Mouse (Mus musculus) heart, adult 2 months (tissue): Measurements from ENCODE around the gene Nap1l1. TPM values are rescaled to one million over a fixed set of nuclear protein-coding genes. Genes with fewer than 3 reads are reported as not detected.

Source experiments
- DNase-seq, 2 experiments: peaks; one replicate each; pipeline ENCODE4 v3.0.0; 2021
- H3K27ac ChIP-seq: fragments of 200-600 bp; 2 replicates; pipeline ENCODE4 v1.8.1; 2022
- H3K27me3 ChIP-seq: fragments of 200-500 bp; 2 replicates; pipeline ENCODE4 v1.6.1; 2012; ENCODE audit warnings: mild to moderate bottlenecking, low read length, inconsistent platforms, mixed read lengths; ENCODE audit not compliant: control insufficient read depth, insufficient read depth
- H3K36me3 ChIP-seq: fragments of 200-500 bp; 2 replicates; pipeline ENCODE4 v1.6.1; 2012; ENCODE audit warnings: low read length, inconsistent platforms; ENCODE audit not compliant: control insufficient read depth, insufficient read depth
- H3K4me1 ChIP-seq: fragments of 200-500 bp; 2 replicates; pipeline ENCODE4 v1.6.1; 2011; ENCODE audit warnings: low read length; ENCODE audit not compliant: control insufficient read depth, insufficient read depth
- H3K4me3 ChIP-seq: fragments of 200-600 bp; 2 replicates; pipeline ENCODE4 v1.8.1; 2022
- H3K79me2 ChIP-seq: fragments of 200-500 bp; replicated peaks from 2 replicates; pipeline ENCODE4 v1.6.1; 2012; ENCODE audit warnings: mild to moderate bottlenecking, inconsistent platforms, low read length, moderate library complexity, mixed read lengths; ENCODE audit not compliant: control insufficient read depth, insufficient read depth
- H3K9ac ChIP-seq: fragments of 200-500 bp; 2 replicates; pipeline ENCODE4 v1.6.1; 2012; ENCODE audit warnings: low read depth, mild to moderate bottlenecking, control low read depth, inconsistent platforms, low read length, mixed read lengths
- CTCF ChIP-seq: fragments of 200-600 bp; IDR thresholded peaks from 2 replicates; pipeline ENCODE4 v1.8.1; 2022; ENCODE audit warnings: antibody characterized with exemption, mild to moderate bottlenecking, moderate library complexity
- EP300 ChIP-seq: fragments of 200-500 bp; IDR thresholded peaks from 2 replicates; pipeline ENCODE4 v1.6.1; 2011; ENCODE audit warnings: low read depth, low read length, control low read depth; ENCODE audit not compliant: insufficient read depth
- POLR2A ChIP-seq: fragments of 200-500 bp; IDR thresholded peaks from 2 replicates; pipeline ENCODE4 v1.6.1; 2011; ENCODE audit warnings: mild to moderate bottlenecking, low read depth, low read length, control low read depth; ENCODE audit not compliant: insufficient read depth
- WGBS: fragments of 180-500 bp; shearing (Covaris S2); methylation state at CpG from one replicate; pipeline ENCODE4 v1.1.7; 2018; 5-methylcytosine and 5-hydroxymethylcytosine counted together
- intact Hi-C: fragments of 180-260 bp; cut with DNase I; formaldehyde crosslinking; loops from one replicate; pipeline ENCODE4 v1.15.1; 2025
- polyA plus RNA-seq: library from polyadenylated mRNA; depleted of rRNA; stranded (reverse); fragments of >200 nt; gene quantifications from 2 replicates; pipeline ENCODE4 v1.2.3, GENCODE M21; 2012
- total RNA-seq, 2 experiments: library from RNA; stranded (reverse); gene quantifications; 2 replicates each; pipeline ENCODE4 v1.2.3; 2021

The Nap1l1 gene
- total and polyA plus RNA-seq, 3 experiments = 10.5 to 66.7 (median 66.6) TPM

DNA sequence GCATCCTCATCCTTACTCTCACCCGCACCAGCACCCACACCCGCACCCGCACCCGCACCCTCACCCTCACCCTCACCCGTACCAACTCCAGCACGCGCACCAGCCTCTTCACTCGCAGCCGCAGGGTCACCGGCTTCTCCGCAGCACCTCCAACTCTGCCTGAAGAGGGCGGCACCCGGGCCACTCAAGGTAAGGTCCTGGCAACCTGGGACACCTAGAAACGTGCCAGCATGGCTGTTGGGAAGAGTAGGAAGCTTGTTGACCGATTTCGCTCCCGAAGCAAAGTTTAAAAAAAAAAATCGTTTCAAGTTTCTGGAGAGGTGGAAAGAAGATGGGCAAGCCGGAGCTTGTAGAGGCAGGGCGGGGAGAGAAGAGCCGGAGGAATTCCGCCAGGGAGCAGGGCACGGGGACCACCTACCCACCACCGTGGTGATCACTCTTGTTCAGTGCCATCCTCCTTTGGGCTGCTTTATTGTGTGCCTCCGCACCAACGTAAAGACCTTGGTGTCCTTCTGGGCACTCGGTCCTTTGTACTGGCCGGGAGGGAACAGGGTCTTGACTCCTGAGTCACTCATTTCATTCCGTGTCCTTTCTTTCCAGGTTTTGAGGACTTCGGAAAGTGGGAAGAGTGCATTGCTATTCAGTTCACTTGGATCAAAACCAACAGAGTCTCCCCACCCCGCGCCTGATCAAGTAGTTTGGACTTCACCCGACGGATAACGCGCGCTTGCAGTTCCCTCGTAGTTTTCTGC, 34.6 kb downstream of the Nap1l1 start:
- peak; percentile 67 to 70 for DNase-seq
- Histone ChIP-seq H3K9ac (peak overlapping the region; percentile 89), H3K4me3 (peak overlapping the region; percentile 62), H3K4me1 (peaks cover 4% of the 10 kb centered on the region), H3K27me3 (no peaks in the 10 kb centered on the region), H3K79me2 (no peaks in the 10 kb centered on the region), H3K36me3 (peaks cover 4% of the 10 kb centered on the region; the same call in 1 of the 2 replicates), H3K27ac (peak overlapping the region; percentile 76)
- WGBS = 2% methylated on average over 38 of the region's 38 CpGs
- intact Hi-C loops = loop anchor here (1.0 to 10.0 kb wide), 5 partner anchors 40 to 418 kb away; no protein-coding TSS in a partner anchor
- TF ChIP-seq EP300 (0 out of 2 replicates have a peak, but pooled peaks have one; percentile 16), CTCF (peak; percentile 60), POLR2A (no peak)

GRCm38 (mm10) chr10:111508324-111509080, 35.5 kb downstream of the Nap1l1 start:
- Histone ChIP-seq H3K27me3 (no peaks in the 10 kb centered on the region), H3K9ac (no peak overlapping the region), H3K4me3 (peak overlapping the region; percentile 62), H3K4me1 (peaks cover 4% of the 10 kb centered on the region), H3K27ac (peak overlapping the region; percentile 76), H3K36me3 (peaks cover 4% of the 10 kb centered on the region; the same call in 1 of the 2 replicates), H3K79me2 (no peaks in the 10 kb centered on the region)
- intact Hi-C loops = loop anchor here (5.0 to 10.0 kb wide), 4 partner anchors 39 to 306 kb away; no protein-coding TSS in a partner anchor
- WGBS = 38% methylated on average over 7 of the region's 7 CpGs
- TF ChIP-seq EP300 (no peak), POLR2A (no peak), CTCF (no peak)
- DNase-seq = no peak

DNA sequence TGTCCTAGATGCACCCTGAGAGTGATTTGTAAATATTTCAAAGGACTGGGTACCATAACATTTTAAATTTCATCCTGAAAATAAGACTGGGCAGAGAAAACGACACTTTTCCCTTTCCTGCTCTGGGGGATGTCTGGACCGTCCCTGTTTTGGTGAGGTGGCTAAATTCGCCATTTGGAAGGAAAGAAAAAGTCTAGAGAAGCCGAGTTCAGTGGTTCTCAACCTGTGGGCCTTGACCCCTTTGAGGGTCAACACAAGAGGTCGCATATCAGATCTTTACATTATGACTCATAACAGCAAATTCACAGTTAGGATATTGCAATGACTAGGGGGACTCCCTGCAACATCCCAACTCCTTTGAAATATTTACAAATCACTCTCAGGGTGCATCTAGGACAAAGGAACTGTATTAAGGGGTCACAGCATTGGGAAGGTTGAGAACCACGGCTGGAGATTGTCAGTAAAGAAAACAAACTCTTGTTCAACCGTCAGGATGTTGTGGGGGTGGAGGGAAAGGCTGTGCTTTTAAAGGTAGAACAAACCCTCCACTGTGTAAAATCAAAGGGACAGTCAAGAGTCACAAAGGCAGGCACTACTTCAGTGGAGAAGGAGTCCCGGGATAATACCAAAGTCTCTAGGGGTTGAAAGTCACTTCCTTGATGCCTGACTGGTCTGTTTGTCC, 36.2 kb downstream of the Nap1l1 start:
- DNase-seq = no peak
- TF ChIP-seq CTCF (no peak), POLR2A (no peak), EP300 (no peak)
- Histone ChIP-seq H3K79me2 (no peaks in the 10 kb centered on the region), H3K4me1 (peaks cover 4% of the 10 kb centered on the region), H3K4me3 (no peak overlapping the region), H3K27ac (no peak overlapping the region; the same call in 1 of the 2 replicates), H3K27me3 (no peaks in the 10 kb centered on the region), H3K36me3 (peaks cover 4% of the 10 kb centered on the region; the same call in 1 of the 2 replicates), H3K9ac (no peak overlapping the region)
- WGBS = 62% methylated on average over 8 of the region's 8 CpGs
- intact Hi-C loops = loop anchor here (5.0 to 10.0 kb wide), 4 partner anchors 38 to 306 kb away; no protein-coding TSS in a partner anchor

DNA sequence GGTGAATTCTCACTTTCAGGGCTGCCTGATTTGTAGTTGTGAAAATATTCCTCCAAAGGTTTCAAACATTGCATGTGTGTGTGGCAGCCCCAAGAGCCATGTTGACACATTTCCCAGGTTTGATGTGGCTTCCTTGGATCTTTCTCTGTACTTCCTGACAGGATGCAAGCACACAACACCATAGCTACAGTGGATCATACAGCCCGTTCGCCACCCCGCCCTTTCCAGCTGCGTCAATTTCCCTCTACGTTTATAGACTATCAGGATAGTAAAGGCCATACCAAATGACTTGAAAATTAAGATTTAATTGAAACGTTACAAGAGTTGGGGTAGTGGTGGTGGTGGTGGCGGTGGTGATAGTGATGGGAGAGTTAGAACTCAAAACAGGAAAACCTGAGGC, 37.0 kb downstream of the Nap1l1 start:
- no peak overlapping the region for H3K27ac ChIP-seq
- H3K79me2 ChIP-seq = no peaks in the 10 kb centered on the region
- intact Hi-C loops = loop anchor here (5.0 to 10.0 kb wide), 4 partner anchors 37 to 305 kb away; no protein-coding TSS in a partner anchor

GRCm38 (mm10) chr10:111510798-111511197, 37.8 kb downstream of the Nap1l1 start:
- TF ChIP-seq EP300 = no peak
- no peak for TF ChIP-seq POLR2A
- no peak for TF ChIP-seq CTCF
- Histone ChIP-seq H3K27ac (no peak overlapping the region; the same call in 1 of the 2 replicates), H3K36me3 (peaks cover 4% of the 10 kb centered on the region; the same call in 1 of the 2 replicates), H3K27me3 (no peaks in the 10 kb centered on the region), H3K4me1 (peaks cover 4% of the 10 kb centered on the region), H3K79me2 (no peaks in the 10 kb centered on the region), H3K9ac (no peak overlapping the region), H3K4me3 (no peak overlapping the region)
- intact Hi-C loops = no loop called here
- 38% methylated on average over 7 of the region's 7 CpGs for WGBS
- DNase-seq = no peak

More for the DNA sequence above, 37.0 kb downstream of the Nap1l1 start:
- WGBS = 56% methylated on average over 7 of the region's 7 CpGs
- no peak overlapping the region for H3K9ac ChIP-seq
- DNase-seq = no peak
- no peak for TF ChIP-seq CTCF
- no peak for TF ChIP-seq EP300
- no peak for TF ChIP-seq POLR2A
- H3K27me3 ChIP-seq = no peaks in the 10 kb centered on the region
- H3K4me3 ChIP-seq = no peak overlapping the region
- H3K36me3 ChIP-seq = peaks cover 4% of the 10 kb centered on the region; the same call in 1 of the 2 replicates
- peaks cover 4% of the 10 kb centered on the region for H3K4me1 ChIP-seq
